Mouse (Mus musculus) splenic B cell, adult 2 months (primary cell): ENCODE data around the gene 1700021F05Rik.

Experiments used
- DNase-seq: peaks from one replicate; pipeline ENCODE4 v3.0.0-alpha.2; 2011; ENCODE audit warnings: low read depth, low spot score
- H3K27me3 ChIP-seq: 2 replicates; pipeline ENCODE4 v1.6.1; 2012; ENCODE audit warnings: mild to moderate bottlenecking, low read length, moderate library complexity, mixed read lengths; ENCODE audit not compliant: control insufficient read depth, poor library complexity, insufficient read depth, severe bottlenecking
- H3K36me3 ChIP-seq: 2 replicates; pipeline ENCODE4 v1.6.1; 2012; ENCODE audit warnings: mild to moderate bottlenecking, low read length, moderate library complexity, mixed read lengths; ENCODE audit not compliant: control insufficient read depth, poor library complexity, insufficient read depth, severe bottlenecking

The 1700021F05Rik gene

DNA sequence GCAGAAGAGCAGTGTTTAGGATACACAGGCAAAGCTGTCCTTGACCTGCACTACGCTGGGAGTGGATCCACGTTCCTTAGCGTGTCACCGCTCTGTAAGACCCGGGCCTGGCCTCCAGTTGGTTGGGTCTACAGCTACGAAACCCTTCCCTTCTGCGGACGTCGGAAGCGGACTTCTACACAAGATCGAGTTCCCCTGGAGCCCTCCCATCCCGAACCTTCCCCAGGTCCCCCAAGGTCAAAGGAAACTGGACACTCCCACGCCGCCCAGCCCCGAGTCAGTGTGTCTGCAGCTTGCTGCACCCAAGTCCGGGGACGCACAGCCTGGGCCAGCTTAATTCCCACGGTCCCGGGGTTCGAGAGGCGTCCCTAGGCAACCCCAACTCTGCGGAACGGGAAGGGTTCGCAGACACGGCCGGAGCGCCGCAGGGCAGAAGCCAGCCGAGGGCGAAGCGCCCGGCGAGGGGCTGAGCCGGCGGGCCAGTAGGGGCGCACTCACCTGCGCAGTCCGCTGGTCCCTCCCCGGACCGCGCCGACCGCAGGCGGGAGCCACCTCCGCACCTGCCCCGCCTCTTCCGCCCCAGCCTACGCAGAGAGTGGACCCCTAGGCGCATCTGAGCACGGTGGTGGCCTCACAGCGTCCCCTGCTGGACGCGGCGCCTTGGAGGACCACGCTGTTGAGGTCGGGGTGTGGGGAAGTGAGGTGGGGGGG, at the start of gene 1700021F05Rik:
Gene 1700021F05Rik (minus strand): TSS at position 553 of the 711 bp plus-strand sequence.
- no peaks in the 10 kb centered on the region for H3K27me3 ChIP-seq
- peak; percentile 98 for DNase-seq
- no peaks in the 10 kb centered on the region for H3K36me3 ChIP-seq

DNA sequence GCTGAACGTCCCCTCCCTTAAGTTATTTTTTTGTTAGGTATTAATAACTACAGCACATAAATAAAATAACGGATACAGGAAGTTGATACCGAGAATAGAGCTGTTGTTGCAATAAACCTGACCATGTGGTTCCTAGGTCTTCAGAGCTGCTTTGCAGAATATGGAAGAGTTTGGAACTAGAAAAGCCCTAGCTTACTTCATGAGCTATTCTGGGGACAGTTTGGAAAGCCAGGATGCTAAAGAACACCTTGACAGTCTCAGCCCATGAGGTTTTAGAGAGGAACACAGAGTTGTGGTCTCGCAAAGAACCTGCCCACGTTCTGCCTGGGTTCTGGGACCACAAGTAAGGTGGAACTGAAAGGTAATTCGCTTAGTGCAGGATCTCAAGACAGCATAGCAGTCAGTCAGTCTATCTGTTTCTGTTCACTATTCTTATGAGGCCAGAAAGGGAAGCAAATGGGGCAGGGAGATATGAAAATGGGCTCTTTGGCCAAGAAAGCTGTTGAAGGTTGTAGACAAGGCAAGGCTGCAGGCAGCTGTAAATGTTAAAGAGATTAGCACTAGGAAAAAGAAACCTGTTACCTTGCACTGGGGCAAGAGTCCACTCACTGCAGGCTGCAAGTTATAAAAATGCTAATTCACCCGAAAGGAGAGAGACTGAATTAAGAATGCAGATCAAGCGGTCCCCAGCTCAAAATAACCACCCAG, 47.8 kb upstream of the 1700021F05Rik start:
- DNase-seq: peak; percentile 47
- Histone ChIP-seq H3K27me3 (no peaks in the 10 kb centered on the region), H3K36me3 (no peaks in the 10 kb centered on the region)

- DNase-seq: no peak
- H3K27me3 ChIP-seq: no peaks in the 10 kb centered on the region
- H3K36me3 ChIP-seq: no peaks in the 10 kb centered on the region
Measured at GRCm38 (mm10) chr10:43584538-43584937, 43.7 kb upstream of the 1700021F05Rik start.

- H3K27me3 ChIP-seq: no peaks in the 10 kb centered on the region
- peak; percentile 44 for DNase-seq
Measured at GRCm38 (mm10) chr10:43581260-43581659, 40.5 kb upstream of the 1700021F05Rik start.

GRCm38 (mm10) chr10:43580649-43581078, 39.9 kb upstream of the 1700021F05Rik start:
- no peaks in the 10 kb centered on the region for H3K36me3 ChIP-seq
- DNase-seq: peak; percentile 60
- no peaks in the 10 kb centered on the region for H3K27me3 ChIP-seq

More at GRCm38 (mm10) chr10:43581260-43581659, 40.5 kb upstream of the 1700021F05Rik start:
- no peaks in the 10 kb centered on the region for H3K36me3 ChIP-seq

- Histone ChIP-seq H3K27me3 (no peaks in the 10 kb centered on the region), H3K36me3 (no peaks in the 10 kb centered on the region)
- peak; percentile 68 for DNase-seq
Measured at GRCm38 (mm10) chr10:43579381-43580261, 38.8 kb upstream of the 1700021F05Rik start.

DNA sequence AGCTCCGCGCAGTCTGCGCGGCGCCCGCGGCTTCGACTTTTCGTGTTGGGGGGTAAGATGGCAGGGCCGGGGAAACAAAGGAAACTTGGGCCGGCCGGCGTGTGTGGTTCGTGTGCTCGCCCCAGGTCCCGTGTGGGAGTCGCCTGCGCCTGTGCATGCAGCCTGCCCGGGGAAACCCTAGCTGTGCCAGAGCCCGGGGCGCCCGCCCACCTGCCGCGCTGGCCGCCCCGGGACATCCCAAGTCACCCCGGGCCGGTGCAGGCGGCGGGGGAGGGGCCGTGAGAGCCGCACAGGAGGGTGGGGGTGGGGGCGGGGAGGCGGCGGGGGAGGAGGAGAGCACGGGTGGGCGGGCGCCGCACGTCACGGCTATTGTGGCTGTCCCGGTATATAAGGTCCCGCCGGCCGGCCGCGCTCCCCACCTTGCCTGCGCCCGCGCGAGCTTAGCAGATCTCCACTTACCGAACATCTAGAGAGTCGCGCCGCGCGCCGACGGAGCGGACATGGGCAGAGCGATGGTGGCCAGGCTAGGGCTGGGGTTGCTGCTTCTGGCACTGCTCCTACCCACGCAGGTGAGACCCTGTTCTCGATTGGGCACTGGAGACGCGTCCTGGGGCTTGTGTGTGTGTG, 38.1 kb upstream of the 1700021F05Rik start:
- no peaks in the 10 kb centered on the region for H3K27me3 ChIP-seq
- DNase-seq: peak; percentile 94
- no peaks in the 10 kb centered on the region for H3K36me3 ChIP-seq

- Histone ChIP-seq H3K27me3 (no peaks in the 10 kb centered on the region), H3K36me3 (no peaks in the 10 kb centered on the region)
- peak; percentile 70 for DNase-seq
Measured at GRCm38 (mm10) chr10:43578366-43578753, 37.6 kb upstream of the 1700021F05Rik start.

DNA sequence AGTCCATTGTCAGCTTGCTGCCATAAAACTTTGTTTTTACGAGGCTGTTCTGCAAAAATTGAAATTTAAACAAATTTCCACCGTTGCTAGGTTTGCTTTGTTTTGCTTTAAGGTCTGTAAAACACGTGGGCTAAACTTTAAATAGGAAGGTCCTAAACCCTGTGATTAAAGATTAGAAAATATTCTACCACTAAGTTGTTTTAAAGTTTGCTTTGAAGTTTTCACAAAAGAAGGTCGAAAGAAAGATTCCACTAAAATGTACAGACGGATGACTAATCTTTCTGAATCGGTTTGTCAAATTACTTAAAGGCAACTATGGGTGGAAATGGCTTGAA, 37.2 kb upstream of the 1700021F05Rik start, which contains the start of gene Cd24a:
Gene Cd24a (plus strand): TSS at position 288 of the 335 bp plus-strand sequence.
- H3K27me3 ChIP-seq: no peaks in the 10 kb centered on the region
- DNase-seq: no peak
- H3K36me3 ChIP-seq: no peaks in the 10 kb centered on the region

DNA sequence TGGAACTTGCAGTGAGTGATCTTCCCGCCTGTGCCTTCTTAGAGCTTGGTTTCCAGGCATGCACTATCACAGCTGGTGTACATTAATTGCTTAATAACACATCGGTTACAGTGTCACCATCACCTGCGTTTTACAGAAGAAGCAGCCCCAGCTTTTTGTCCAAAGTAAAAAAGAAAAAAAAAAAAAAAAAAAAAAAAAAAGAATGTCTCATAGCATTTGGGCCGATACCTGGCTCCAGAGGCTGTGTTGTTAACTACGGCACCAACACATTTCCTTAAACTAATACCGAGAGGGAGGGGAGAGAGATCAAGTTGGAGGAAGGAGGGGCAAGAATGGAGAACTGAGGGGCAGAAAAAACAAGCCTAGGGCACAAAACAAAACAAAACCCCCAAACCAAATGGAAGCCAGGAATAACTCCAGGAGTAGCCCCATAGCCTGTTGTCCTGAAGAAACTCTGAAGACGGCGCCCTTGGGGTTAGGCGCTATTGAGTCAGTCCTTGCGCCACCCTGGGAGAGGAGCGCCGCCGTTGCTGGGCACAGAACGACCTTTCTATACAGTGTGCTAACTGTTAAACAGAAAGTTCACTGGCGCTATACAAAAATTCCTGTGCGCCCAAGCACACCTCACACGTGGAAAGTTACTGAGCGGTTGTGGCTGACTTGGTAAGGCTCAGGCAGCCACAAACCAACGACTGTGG, 36.7 kb upstream of the 1700021F05Rik start:
- DNase-seq: peak; percentile 60
- no peaks in the 10 kb centered on the region for H3K27me3 ChIP-seq
- no peaks in the 10 kb centered on the region for H3K36me3 ChIP-seq

GRCm38 (mm10) chr10:43574956-43575355, 34.2 kb upstream of the 1700021F05Rik start:
- H3K36me3 ChIP-seq: no peaks in the 10 kb centered on the region
- H3K27me3 ChIP-seq: no peaks in the 10 kb centered on the region
- DNase-seq: peak; percentile 92

- no peak for DNase-seq
- Histone ChIP-seq H3K36me3 (no peaks in the 10 kb centered on the region), H3K27me3 (no peaks in the 10 kb centered on the region)
Measured at GRCm38 (mm10) chr10:43574352-43574751, 33.6 kb upstream of the 1700021F05Rik start.

DNA sequence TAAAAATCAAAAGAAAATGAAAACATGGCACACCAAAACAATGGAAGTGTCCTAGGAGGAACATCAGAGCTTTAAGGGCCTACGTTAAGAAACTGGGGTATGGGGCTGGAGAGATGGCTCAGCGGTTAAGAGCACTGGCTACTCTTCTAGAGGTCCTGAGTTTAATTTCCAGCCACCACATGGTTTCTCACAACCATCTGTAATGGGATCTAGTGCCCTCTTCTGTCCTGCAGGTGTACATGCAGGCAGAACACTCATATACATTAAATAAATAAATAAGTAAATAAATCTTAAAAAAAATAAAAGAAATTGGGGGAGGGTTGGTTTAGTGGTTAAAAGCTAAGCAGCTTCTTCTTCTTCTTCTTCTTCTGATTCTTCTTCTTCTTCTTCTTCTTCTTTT, 20.5 kb upstream of the 1700021F05Rik start:
- Histone ChIP-seq H3K36me3 (no peaks in the 10 kb centered on the region), H3K27me3 (no peaks in the 10 kb centered on the region)
- DNase-seq: no peak

- no peaks in the 10 kb centered on the region for H3K27me3 ChIP-seq
- peak; percentile 44 for DNase-seq
- no peaks in the 10 kb centered on the region for H3K36me3 ChIP-seq
Measured at GRCm38 (mm10) chr10:43560765-43561164, 20.0 kb upstream of the 1700021F05Rik start.
